Mouse (Mus musculus): Measurements from ENCODE around the gene Itpr1. TPM values are rescaled to one million over a fixed set of nuclear protein-coding genes. Genes with fewer than 3 reads are reported as not detected.

Itpr1 gene
- polyA plus RNA-seq, 1 experiment from 2014 or later, result 10.2 TPM

DNA sequence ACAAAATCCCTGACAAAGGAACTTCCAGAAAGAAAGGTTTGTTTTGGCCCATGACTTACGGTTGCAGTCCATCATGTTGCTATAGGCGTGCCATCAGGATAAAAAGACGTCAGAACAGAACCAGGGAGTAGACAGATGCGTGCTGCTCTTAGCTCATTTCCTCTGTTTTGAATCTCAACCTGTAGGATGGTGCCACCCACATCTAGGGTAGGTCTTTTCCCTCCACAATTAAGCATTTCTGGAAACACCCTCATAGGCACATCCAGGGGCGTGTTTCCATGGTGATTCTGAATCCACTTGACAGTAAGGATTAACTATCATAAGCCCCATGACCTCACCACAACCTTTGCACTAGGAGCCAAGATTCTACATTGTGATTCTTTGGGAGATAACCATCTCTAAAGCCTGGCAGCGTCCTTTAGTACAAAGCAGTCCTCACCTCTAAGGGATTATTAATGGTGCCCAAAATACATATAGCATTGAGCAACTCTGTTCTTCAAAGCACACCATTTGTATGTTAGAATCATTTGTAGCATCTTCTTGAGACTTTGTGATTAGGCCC is 111.6 kb downstream of the Itpr1 start:
- WGBS, result 81% methylated on average over 6 of the region's 6 CpGs
- Histone ChIP-seq H3K9me3 (no peaks in the 10 kb centered on the region), H3K9ac (no peak overlapping the region), H3K27ac (no peak overlapping the region), H3K4me3 (replicated peaks) (no peak overlapping the region), H3K27me3 (no peaks in the 10 kb centered on the region), H3K4me2 (no peak overlapping the region), H3K4me1 (no peaks in the 10 kb centered on the region), H3K36me3 (replicated peaks) (no peaks in the 10 kb centered on the region)
- no peak for ATAC-seq (ENCODE audit: low FRiP score)

DNA sequence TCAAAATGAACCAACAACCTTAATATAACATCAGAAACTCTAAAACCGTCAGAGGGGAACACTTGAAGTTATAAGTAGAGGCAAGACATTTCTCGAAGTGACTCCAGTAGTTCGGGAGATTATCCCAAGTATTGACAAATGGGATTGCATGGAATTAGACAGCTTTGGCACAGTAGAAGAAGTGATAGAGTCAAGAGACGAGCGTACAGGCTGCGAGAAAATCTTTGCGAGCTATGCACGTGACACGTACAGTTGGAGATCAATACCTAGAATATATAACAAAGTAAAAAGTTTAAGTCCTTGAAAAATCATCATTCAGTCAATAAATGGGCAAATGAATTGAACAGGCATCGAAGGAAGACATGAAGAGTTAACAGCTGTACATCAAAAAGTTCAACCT is 112.5 kb downstream of the Itpr1 start:
- no peak for ATAC-seq (ENCODE audit: low FRiP score)

DNA sequence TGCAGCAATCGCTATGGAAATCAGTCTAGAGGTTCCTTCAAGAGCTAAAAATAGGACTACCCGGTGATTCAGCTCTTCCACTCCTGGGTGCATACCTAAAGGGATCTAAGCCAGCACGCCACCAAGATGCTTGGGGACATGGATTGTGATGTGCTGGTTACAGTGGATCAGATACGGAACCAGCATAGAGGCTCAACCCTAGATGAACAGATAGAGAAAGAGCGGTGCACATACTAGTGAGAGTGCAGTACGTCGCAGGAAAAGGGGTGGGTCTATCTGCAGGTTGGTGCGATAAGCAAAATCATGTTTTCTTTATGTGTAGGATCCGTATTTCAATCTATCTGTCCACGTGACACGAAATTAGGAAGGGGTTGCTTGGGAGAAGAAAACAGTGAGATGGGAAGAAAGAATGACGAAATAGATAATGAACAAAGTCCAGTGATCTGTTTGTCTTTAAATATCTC is 113.1 kb downstream of the Itpr1 start:
- Histone ChIP-seq H3K27me3 (no peaks in the 10 kb centered on the region), H3K36me3 (replicated peaks) (no peaks in the 10 kb centered on the region), H3K27ac (no peak overlapping the region), H3K4me2 (no peak overlapping the region), H3K9me3 (no peaks in the 10 kb centered on the region), H3K4me1 (no peaks in the 10 kb centered on the region), H3K9ac (no peak overlapping the region), H3K4me3 (replicated peaks) (no peak overlapping the region)
- WGBS, result 91% methylated on average over 12 of the region's 12 CpGs
- no peak for ATAC-seq (ENCODE audit: low FRiP score)

More for the DNA sequence above, 112.5 kb downstream of the Itpr1 start:
- H3K4me2 ChIP-seq, result no peak overlapping the region
- H3K27ac ChIP-seq, result no peak overlapping the region
- no peaks in the 10 kb centered on the region for H3K36me3 ChIP-seq (replicated peaks)
- H3K4me1 ChIP-seq, result no peaks in the 10 kb centered on the region
- no peak overlapping the region for H3K9ac ChIP-seq
- H3K27me3 ChIP-seq, result no peaks in the 10 kb centered on the region
- 93% methylated on average over 10 of the region's 10 CpGs for WGBS
- H3K4me3 ChIP-seq (replicated peaks), result no peak overlapping the region
- no peaks in the 10 kb centered on the region for H3K9me3 ChIP-seq

DNA sequence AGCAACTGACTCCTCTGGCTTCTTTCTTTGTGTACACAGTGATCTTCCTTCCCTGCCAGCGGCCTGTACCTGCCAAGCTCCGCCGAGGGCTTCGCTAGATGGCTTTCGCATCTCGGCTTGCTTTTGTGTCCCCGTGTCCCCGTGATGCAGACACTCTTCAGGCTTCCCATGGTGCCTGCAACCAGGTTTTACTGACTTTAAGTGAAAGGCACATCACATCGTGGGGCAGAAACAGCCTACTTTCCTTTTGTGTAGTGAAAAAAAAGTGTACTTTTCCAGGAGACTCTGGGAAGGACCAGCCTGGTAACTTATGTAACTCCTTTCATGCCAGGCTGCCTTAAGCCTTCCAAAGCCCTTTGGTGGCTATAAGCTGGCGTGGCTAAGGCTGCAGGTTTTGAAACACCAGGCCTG is 113.9 kb downstream of the Itpr1 start:
- 81% methylated on average over 10 of the region's 10 CpGs for WGBS
- H3K27me3 ChIP-seq, result no peaks in the 10 kb centered on the region

DNA sequence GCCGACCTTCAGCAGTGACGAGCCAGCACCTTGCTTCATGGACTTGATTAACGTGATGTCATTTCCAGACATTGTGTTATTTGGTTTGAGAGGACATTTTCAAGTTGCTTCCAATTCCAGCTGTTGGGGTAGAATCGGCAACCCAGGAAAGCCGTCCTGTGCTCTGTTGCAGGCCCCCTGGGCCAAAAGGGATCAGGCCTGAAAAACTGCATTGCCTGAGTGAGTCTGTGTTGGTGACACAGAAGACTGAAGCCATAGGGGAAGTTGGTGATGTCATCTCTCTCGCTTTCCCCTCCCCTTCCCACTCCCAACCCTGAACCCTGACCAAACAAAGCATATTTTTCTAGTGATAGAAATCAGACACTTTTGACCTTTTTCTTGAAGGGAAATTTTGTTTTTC is 114.7 kb downstream of the Itpr1 start:
- Histone ChIP-seq H3K4me2 (no peak overlapping the region), H3K36me3 (replicated peaks) (no peaks in the 10 kb centered on the region), H3K4me1 (no peaks in the 10 kb centered on the region), H3K9me3 (no peaks in the 10 kb centered on the region), H3K4me3 (replicated peaks) (no peak overlapping the region), H3K9ac (no peak overlapping the region), H3K27me3 (no peaks in the 10 kb centered on the region), H3K27ac (no peak overlapping the region)
- 82% methylated on average over 6 of the region's 6 CpGs for WGBS
- no peak for ATAC-seq (ENCODE audit: low FRiP score)

More for the DNA sequence above, 113.9 kb downstream of the Itpr1 start:
- Histone ChIP-seq H3K4me2 (no peak overlapping the region), H3K36me3 (replicated peaks) (no peaks in the 10 kb centered on the region), H3K9me3 (no peaks in the 10 kb centered on the region), H3K4me1 (no peaks in the 10 kb centered on the region), H3K27ac (no peak overlapping the region), H3K9ac (no peak overlapping the region), H3K4me3 (replicated peaks) (no peak overlapping the region)
- ATAC-seq (ENCODE audit: low FRiP score), result no peak

DNA sequence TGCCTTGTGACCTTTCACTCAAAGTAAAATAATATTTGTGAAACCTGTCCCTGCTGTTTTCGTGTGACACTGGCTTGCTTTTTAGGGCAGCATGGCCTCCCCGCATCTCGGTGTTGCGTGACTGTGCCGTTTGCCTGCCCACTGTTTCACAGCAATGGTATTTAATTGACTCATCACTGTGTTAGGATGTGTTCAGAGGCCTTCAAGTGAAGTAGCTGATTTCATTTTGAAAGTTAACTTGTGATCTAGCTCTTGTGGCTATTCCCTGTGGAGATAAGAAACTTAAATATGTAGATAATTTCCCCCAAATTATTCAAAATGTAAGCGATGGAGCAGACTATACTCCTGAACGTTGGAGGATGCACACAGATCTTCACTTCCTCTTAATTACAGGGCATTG is 115.4 kb downstream of the Itpr1 start:
- WGBS, result 84% methylated on average over 7 of the region's 7 CpGs

DNA sequence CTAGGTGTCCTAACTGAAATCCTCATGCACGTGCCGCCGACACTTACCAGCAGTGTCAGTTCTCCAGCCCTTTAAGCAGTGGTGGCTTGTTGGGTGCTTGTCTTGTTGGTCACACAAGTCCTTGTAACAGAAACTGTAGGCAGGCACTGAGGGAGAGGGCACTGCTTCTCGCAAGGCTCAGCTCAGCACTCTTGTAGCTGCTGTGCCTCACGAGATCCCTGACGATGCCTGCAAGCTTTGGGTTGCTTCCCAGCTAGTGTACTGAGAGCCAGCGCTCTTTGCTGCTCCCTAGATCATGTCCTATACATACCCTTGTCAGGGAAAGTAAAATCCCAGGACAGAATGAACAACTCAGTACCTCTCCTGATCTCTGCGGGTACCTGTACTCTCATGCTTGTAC is 117.6 kb downstream of the Itpr1 start:
- Histone ChIP-seq H3K27me3 (no peaks in the 10 kb centered on the region), H3K4me3 (replicated peaks) (no peak overlapping the region), H3K9ac (no peak overlapping the region), H3K27ac (no peak overlapping the region), H3K4me2 (no peak overlapping the region), H3K36me3 (replicated peaks) (no peaks in the 10 kb centered on the region), H3K9me3 (no peaks in the 10 kb centered on the region), H3K4me1 (peaks cover 6% of the 10 kb centered on the region)
- WGBS, result 94% methylated on average over 8 of the region's 8 CpGs
- ATAC-seq (ENCODE audit: low FRiP score), result no peak

More for the DNA sequence above, 115.4 kb downstream of the Itpr1 start:
- no peaks in the 10 kb centered on the region for H3K36me3 ChIP-seq (replicated peaks)
- H3K9ac ChIP-seq, result no peak overlapping the region
- no peaks in the 10 kb centered on the region for H3K4me1 ChIP-seq
- no peak overlapping the region for H3K27ac ChIP-seq
- no peak for ATAC-seq (ENCODE audit: low FRiP score)
- no peak overlapping the region for H3K4me2 ChIP-seq
- H3K4me3 ChIP-seq (replicated peaks), result no peak overlapping the region
- no peaks in the 10 kb centered on the region for H3K27me3 ChIP-seq
- H3K9me3 ChIP-seq, result no peaks in the 10 kb centered on the region

DNA sequence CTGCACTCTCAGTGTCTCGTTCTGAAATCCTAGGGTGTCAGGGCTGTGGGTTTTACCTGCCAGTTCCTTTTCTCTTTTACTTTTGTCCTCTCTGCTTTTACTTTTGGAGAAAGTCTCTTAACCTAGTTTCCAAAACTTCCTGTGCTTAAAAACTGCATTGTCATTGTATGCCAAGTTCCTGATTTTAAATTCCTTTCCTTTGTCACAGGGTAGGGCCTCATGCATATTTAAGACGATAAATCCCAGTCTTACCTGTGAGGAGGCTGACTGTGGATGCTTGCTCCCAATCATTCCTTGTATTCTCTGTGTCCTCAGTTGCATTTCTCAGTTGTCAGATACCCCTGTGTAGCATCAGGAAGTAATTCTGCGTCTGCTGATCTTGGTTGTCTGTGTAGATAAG is 118.4 kb downstream of the Itpr1 start:
- Histone ChIP-seq H3K4me1 (peaks cover 9% of the 10 kb centered on the region), H3K4me3 (replicated peaks) (no peak overlapping the region), H3K9me3 (no peaks in the 10 kb centered on the region), H3K9ac (no peak overlapping the region), H3K4me2 (no peak overlapping the region), H3K27ac (no peak overlapping the region), H3K36me3 (replicated peaks) (no peaks in the 10 kb centered on the region), H3K27me3 (no peaks in the 10 kb centered on the region)
- ATAC-seq (ENCODE audit: low FRiP score), result no peak
- 80% methylated on average over 3 of the region's 3 CpGs for WGBS

DNA sequence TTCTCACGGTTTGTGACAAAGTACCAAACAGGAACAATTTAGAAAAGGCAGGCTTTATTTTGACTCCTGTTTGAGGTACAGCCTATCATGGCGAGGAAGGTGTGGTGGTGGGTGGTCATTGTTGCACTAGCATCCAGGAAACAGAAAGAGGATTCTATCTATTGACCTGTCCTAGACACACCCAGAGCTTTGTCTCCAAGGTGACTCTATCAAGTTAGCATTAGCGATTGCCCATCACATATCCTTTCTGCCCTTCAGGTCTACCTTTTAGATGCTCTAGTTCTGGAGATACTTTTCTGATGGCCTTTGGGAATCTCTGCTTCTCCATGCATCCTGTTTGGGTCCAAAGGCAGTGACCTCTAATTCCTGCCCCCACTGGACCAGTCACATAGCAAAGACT is 121.2 kb downstream of the Itpr1 start:
- no peaks in the 10 kb centered on the region for H3K27me3 ChIP-seq
- H3K4me2 ChIP-seq, result no peak overlapping the region
- no peaks in the 10 kb centered on the region for H3K36me3 ChIP-seq (replicated peaks)
- H3K4me3 ChIP-seq (replicated peaks), result no peak overlapping the region
- no peak overlapping the region for H3K27ac ChIP-seq
- H3K9ac ChIP-seq, result no peak overlapping the region
- WGBS, result 95% methylated on average over 3 of the region's 3 CpGs
- no peaks in the 10 kb centered on the region for H3K9me3 ChIP-seq
- H3K4me1 ChIP-seq, result peaks cover 9% of the 10 kb centered on the region
- no peak for ATAC-seq (ENCODE audit: low FRiP score)

DNA sequence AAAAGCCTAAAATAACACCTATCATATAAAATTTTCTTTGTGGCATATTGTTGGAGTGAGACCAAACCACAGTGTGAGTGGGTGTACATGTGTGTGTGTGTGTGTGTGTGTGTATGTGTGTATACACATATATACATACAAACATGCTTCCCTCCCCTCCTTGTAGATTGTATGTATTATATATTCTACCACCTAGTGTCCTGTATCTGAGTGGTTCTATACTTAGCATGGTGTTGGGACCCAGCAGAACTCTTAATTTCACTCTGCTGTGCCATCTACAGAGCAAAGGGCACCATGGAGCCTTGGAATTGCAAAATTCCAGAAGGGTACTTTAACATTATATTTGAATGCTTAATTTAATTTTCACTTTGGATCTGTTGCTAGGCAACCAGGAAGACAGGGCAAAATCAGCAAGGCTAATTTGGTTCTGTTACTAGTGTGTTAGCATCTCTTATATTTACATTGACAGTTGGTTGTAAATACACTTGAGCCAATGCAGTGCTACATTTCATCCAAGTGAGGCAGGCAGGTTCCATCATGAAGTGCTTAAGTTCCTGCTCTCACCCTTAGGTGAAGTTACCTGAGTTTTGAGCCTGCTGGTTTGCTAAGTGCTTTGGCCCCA is 122.4 kb downstream of the Itpr1 start:
- no peaks in the 10 kb centered on the region for H3K36me3 ChIP-seq (replicated peaks)
- ATAC-seq (ENCODE audit: low FRiP score), result no peak

DNA sequence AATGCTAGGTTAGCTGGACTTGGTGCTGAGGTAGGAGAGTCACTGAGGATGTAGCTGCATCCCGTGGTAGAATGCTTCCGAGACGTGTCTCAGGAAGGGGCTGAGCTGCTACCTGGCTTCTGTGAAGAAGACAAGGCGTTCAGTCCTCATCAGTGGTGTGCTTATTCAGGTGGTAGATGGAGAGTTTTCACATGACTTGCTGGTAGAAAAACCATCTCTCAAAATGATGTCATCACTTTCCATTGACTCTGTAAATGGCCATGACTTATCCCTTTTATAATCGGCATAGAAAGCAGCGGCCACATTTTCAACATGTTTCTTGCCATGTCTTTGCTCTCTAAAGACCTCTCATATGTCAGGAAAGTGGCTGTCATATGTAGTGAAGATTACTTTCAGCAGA is 123.6 kb downstream of the Itpr1 start:
- no peaks in the 10 kb centered on the region for H3K36me3 ChIP-seq (replicated peaks)
- WGBS, result 91% methylated on average over 6 of the region's 6 CpGs
- no peaks in the 10 kb centered on the region for H3K27me3 ChIP-seq
- no peak for ATAC-seq (ENCODE audit: low FRiP score)
- no peak overlapping the region for H3K4me2 ChIP-seq
- H3K4me3 ChIP-seq (replicated peaks), result no peak overlapping the region
- no peaks in the 10 kb centered on the region for H3K9me3 ChIP-seq
- no peak overlapping the region for H3K9ac ChIP-seq
- peaks cover 9% of the 10 kb centered on the region for H3K4me1 ChIP-seq
- no peak overlapping the region for H3K27ac ChIP-seq

More for the DNA sequence above, 122.4 kb downstream of the Itpr1 start:
- peaks cover 9% of the 10 kb centered on the region for H3K4me1 ChIP-seq
- no peak overlapping the region for H3K4me2 ChIP-seq
- H3K27ac ChIP-seq, result no peak overlapping the region
- H3K4me3 ChIP-seq (replicated peaks), result no peak overlapping the region
- H3K27me3 ChIP-seq, result no peaks in the 10 kb centered on the region
- no peaks in the 10 kb centered on the region for H3K9me3 ChIP-seq
- no peak overlapping the region for H3K9ac ChIP-seq

DNA sequence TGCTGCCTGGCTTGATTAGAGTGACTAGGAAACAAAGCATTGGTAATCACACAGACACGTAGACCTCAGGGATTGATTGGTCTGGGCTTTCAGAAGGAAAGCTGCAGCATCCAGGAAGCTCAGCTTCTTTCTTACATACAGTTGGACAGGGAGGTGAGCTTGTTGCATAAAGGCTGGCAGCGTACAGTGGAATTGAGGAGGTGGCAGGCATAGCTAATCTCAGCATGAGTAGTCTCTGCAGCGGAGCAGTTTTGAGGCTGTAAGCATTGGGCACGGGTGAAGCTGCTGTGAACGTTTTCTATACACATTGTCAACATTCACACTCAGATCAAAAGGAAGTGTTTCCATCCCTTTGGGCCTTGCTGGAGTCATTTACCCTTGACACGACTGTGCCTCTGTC is 124.4 kb downstream of the Itpr1 start:
- ATAC-seq (ENCODE audit: low FRiP score), result no peak
- Histone ChIP-seq H3K4me1 (peaks cover 9% of the 10 kb centered on the region), H3K36me3 (replicated peaks) (no peaks in the 10 kb centered on the region), H3K9me3 (no peaks in the 10 kb centered on the region), H3K4me2 (no peak overlapping the region), H3K27me3 (no peaks in the 10 kb centered on the region), H3K4me3 (replicated peaks) (no peak overlapping the region), H3K27ac (no peak overlapping the region), H3K9ac (no peak overlapping the region)
- 72% methylated on average over 6 of the region's 6 CpGs for WGBS

DNA sequence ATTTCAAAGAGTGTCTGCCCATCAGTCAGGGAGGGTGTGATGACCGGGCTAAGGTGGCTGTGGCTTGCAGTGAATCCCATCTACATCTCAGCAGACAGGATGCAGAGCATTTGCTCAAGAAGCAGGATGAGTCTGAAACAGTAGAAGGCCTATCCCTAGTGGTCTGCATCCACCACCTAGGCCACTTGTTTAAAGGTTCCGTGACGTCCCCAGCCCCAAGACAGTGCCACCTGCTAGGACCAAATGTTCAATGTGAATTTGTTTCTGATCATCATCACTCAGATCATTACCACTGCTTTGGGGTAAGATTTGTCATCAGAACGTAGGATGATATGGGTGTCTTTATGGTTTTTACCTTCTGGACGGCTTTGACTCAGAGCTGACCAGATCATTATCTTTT is 125.5 kb downstream of the Itpr1 start:
- H3K9me3 ChIP-seq, result no peaks in the 10 kb centered on the region
- no peak overlapping the region for H3K4me3 ChIP-seq (replicated peaks)
- no peak for ATAC-seq (ENCODE audit: low FRiP score)
- H3K27me3 ChIP-seq, result no peaks in the 10 kb centered on the region
- 96% methylated on average over 5 of the region's 5 CpGs for WGBS
- no peaks in the 10 kb centered on the region for H3K36me3 ChIP-seq (replicated peaks)
- H3K4me2 ChIP-seq, result no peak overlapping the region
- no peak overlapping the region for H3K9ac ChIP-seq
- H3K4me1 ChIP-seq, result peaks cover 9% of the 10 kb centered on the region
- H3K27ac ChIP-seq, result no peak overlapping the region

Data from forebrain, embryonic 12.5 days (tissue).